Mouse (Mus musculus): Measurements from ENCODE around the gene Flywch1.

Gene Flywch1

GRCm38 (mm10) chr17:23705525-23706104, 65.8 kb downstream of the Flywch1 start:
- DNase-seq (ENCODE audit: extremely low spot score): no peak

DNA sequence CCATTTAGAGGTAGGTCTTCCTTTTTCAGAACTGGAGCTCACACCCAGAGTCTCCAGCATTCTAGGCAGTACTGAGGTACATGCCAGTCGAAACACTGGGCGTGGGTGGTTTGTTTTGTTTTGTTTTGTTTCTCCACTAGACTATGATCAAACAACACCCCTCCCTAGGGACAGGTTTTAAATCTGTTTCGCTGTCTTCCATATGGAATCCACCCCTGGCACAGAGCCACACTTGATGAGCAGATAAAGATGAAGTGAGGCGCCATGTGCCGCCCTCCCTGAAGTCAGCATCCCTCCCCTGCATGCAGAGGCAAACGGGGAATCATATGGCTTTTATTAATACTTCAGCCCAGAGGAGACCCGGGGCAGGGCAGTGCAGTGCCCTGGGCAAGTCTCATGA, 66.7 kb downstream of the Flywch1 start:
- DNase-seq (ENCODE audit: extremely low spot score): no peak

DNA sequence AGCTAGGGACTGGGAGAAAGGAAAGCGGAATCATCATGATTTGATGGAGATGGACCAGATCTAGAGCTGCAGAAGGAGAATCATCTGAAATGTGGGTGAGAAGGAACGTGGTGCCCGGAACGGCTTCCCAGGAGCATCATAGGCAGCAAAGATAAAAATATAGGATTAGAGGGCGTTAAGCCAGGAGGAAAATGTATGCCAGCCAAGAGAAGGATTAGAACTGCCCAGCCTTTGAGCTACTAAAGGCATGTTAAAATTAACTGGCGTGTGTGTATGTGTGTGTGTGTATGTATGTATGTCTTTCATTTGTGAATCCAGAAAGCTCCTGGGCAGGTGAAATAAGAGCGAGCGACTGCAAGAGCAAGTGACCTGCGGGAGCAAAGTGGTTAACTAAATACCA, 68.1 kb downstream of the Flywch1 start:
- DNase-seq (ENCODE audit: extremely low spot score): no peak
